Mouse (Mus musculus) megakaryocyte, adult 5-6 weeks (primary cell): ENCODE measurements around the gene Apold1. TPM values are rescaled to one million over a fixed set of nuclear protein-coding genes. Genes with fewer than 3 reads are reported as not detected.

Source experiments
- ATAC-seq: 2 replicates; pipeline ENCODE4 v1.8.0; 2016; ENCODE audit warnings: mild to moderate bottlenecking, inconsistent platforms; ENCODE audit not compliant: poor library complexity, severe bottlenecking
- total RNA-seq, 2 experiments: library from RNA; stranded (forward) in 1 of 2; stranded (reverse) in 1 of 2; fragments of 153-499, 151-499 nt in 1 of 2; fragments of 221-1000, 200-1000 nt in 1 of 2; gene quantifications; 2 replicates each; pipeline versions ENCODE4 v1.2.3 to v1.2.4; 2015 to 2017

Gene Apold1
- total RNA-seq, 2 experiments from 2014 or later: 0.40 to 0.89 TPM

- no peak for ATAC-seq
These were observed 43.4 kb downstream of the Apold1 start for GRCm38 (mm10) chr6:135024781-135025420.

- peak; percentile 92 for ATAC-seq
These were observed 44.7 kb downstream of the Apold1 start for GRCm38 (mm10) chr6:135026232-135026631.

GRCm38 (mm10) chr6:135026755-135027154, 45.2 kb downstream of the Apold1 start:
- ATAC-seq: no peak

GRCm38 (mm10) chr6:135029246-135029645, 47.7 kb downstream of the Apold1 start:
- no peak for ATAC-seq

Other genes with a start within 250 kb of the Apold1 start
- 1.3 and 1.8 TPM in 2 replicates for gene Dusp16, start 189.1 kb upstream of the Apold1 start, total RNA-seq (2015)
- gene Dusp16, start 189.1 kb upstream of the Apold1 start, total RNA-seq (2017): 1.2 and 1.4 TPM in 2 replicates
- 3.1 and 4.5 TPM in 2 replicates for gene Crebl2, start 151.6 kb upstream of the Apold1 start, total RNA-seq (2015)
- 6.7 and 6.8 TPM in 2 replicates for gene Crebl2, start 151.6 kb upstream of the Apold1 start, total RNA-seq (2017)
- gene Gpr19, start 83.1 kb upstream of the Apold1 start, total RNA-seq (2015): 7.4 and 9.8 TPM in 2 replicates
- gene Gpr19, start 83.1 kb upstream of the Apold1 start, total RNA-seq (2017): 7.7 and 11.0 TPM in 2 replicates
- 44.0 and 52.2 TPM in 2 replicates for gene Cdkn1b, start 61.3 kb upstream of the Apold1 start, total RNA-seq (2015)
- 92.3 and 104 TPM in 2 replicates for gene Cdkn1b, start 61.3 kb upstream of the Apold1 start, total RNA-seq (2017)
- gene Ddx47, start 29.9 kb downstream of the Apold1 start, total RNA-seq (2015): 43.4 and 50.3 TPM in 2 replicates
- 62.6 and 74.5 TPM in 2 replicates for gene Ddx47, start 29.9 kb downstream of the Apold1 start, total RNA-seq (2017)
- 0.16 and 0.56 TPM in 2 replicates for gene Gprc5a, start 83.9 kb downstream of the Apold1 start, total RNA-seq (2015)
- gene Gprc5a, start 83.9 kb downstream of the Apold1 start, total RNA-seq (2017): 0.22 TPM in 1 of 2 replicates, not detected in the other
- not detected in 2 replicates for gene Gprc5d, start 136.6 kb downstream of the Apold1 start, total RNA-seq (2015)
- gene Gprc5d, start 136.6 kb downstream of the Apold1 start, total RNA-seq (2017): not detected in 2 replicates
- 2.1 and 3.0 TPM in 2 replicates for gene Fam234b, start 216.3 kb downstream of the Apold1 start, total RNA-seq (2015)
- gene Fam234b, start 216.3 kb downstream of the Apold1 start, total RNA-seq (2017): 2.8 and 4.9 TPM in 2 replicates
- gene Hebp1, start 216.3 kb downstream of the Apold1 start, total RNA-seq (2015): 2.5 and 8.5 TPM in 2 replicates
- gene Hebp1, start 216.3 kb downstream of the Apold1 start, total RNA-seq (2017): 10.8 and 15.8 TPM in 2 replicates